Mouse (Mus musculus) lung, embryonic 15.5 days (tissue): ENCODE measurements around the gene Trmt112. TPM values are rescaled to one million over a fixed set of nuclear protein-coding genes. Genes with fewer than 3 reads are reported as not detected.

Source experiments
- ATAC-seq: fragments of 200-750 bp; cut with Nextera tagmentation; 2 replicates; pipeline ENCODE4 v1.8.0; 2017; ENCODE audit warnings: moderate number of reproducible peaks, borderline replicate concordance; ENCODE audit not compliant: low FRiP score, low TSS enrichment; ENCODE audit errors: extremely low read depth
- H3K27ac ChIP-seq: fragments of 300-500 bp; sonication (generic); 2 replicates; pipeline ENCODE4 v1.5.1; 2015; ENCODE audit warnings: moderate library complexity, mild to moderate bottlenecking, inconsistent platforms
- H3K27me3 ChIP-seq: fragments of 300-500 bp; sonication (generic); 2 replicates; pipeline ENCODE4 v1.6.1; 2015; ENCODE audit warnings: inconsistent platforms
- H3K36me3 ChIP-seq: fragments of 300-500 bp; sonication (generic); 2 replicates; pipeline ENCODE4 v1.6.1; 2015; ENCODE audit warnings: inconsistent platforms
- H3K4me1 ChIP-seq: fragments of 300-500 bp; sonication (generic); 2 replicates; pipeline ENCODE4 v1.6.1; 2015; ENCODE audit warnings: inconsistent platforms
- H3K4me2 ChIP-seq: fragments of 300-500 bp; sonication (generic); 2 replicates; pipeline ENCODE4 v1.6.1; 2015; ENCODE audit warnings: inconsistent platforms, mild to moderate bottlenecking, moderate library complexity
- H3K4me3 ChIP-seq: fragments of 300-500 bp; sonication (generic); 2 replicates; pipeline ENCODE4 v1.5.1; 2015; ENCODE audit warnings: mild to moderate bottlenecking, inconsistent platforms
- H3K9ac ChIP-seq: fragments of 300-500 bp; sonication (generic); 2 replicates; pipeline ENCODE4 v1.6.1; 2015; ENCODE audit warnings: inconsistent platforms
- H3K9me3 ChIP-seq: fragments of 300-500 bp; sonication (generic); 2 replicates; pipeline ENCODE4 v1.6.1; 2016; ENCODE audit warnings: inconsistent platforms
- WGBS: fragments of 180-500 bp; shearing (Covaris S2); methylation state at CpG from one replicate; pipeline ENCODE4 v1.1.7; 2015; 5-methylcytosine and 5-hydroxymethylcytosine counted together
- polyA plus RNA-seq: library from polyadenylated mRNA; unstranded; fragments of >200 nt; fragmentation: Nextera tagmentation; extraction: Ambion mirVana; gene quantifications from 2 replicates; pipeline ENCODE4 v1.2.1, GENCODE M21; 2015

The Trmt112 gene
- polyA plus RNA-seq, 1 experiment from 2014 or later: 137 TPM

- 82% methylated on average over 19 of the region's 19 CpGs for WGBS
- ATAC-seq: no peak
- Histone ChIP-seq H3K9ac (peak overlapping the region; percentile 41; the same call in 1 of the 2 replicates), H3K27me3 (no peaks in the 10 kb centered on the region), H3K9me3 (no peaks in the 10 kb centered on the region), H3K27ac (no peak overlapping the region), H3K36me3 (peaks cover 33% of the 10 kb centered on the region), H3K4me1 (peaks cover 26% of the 10 kb centered on the region), H3K4me2 (peak overlapping the region; percentile 71), H3K4me3 (peak overlapping the region; percentile 56)
These were observed 1.9 kb downstream of the Trmt112 start for GRCm38 (mm10) chr19:6911101-6912074.

GRCm38 (mm10) chr19:6912205-6912970, 2.9 kb downstream of the Trmt112 start:
- no peak overlapping the region for H3K9ac ChIP-seq
- no peaks in the 10 kb centered on the region for H3K27me3 ChIP-seq
- no peaks in the 10 kb centered on the region for H3K9me3 ChIP-seq
- 87% methylated on average over 15 of the region's 15 CpGs for WGBS
- H3K4me1 ChIP-seq: peaks cover 25% of the 10 kb centered on the region
- no peak overlapping the region for H3K4me3 ChIP-seq
- H3K4me2 ChIP-seq: no peak overlapping the region
- no peak for ATAC-seq
- no peak overlapping the region for H3K27ac ChIP-seq
- peaks cover 25% of the 10 kb centered on the region for H3K36me3 ChIP-seq

GRCm38 (mm10) chr19:6913036-6913435, 3.5 kb downstream of the Trmt112 start:
- H3K27ac ChIP-seq: no peak overlapping the region
- H3K9ac ChIP-seq: no peak overlapping the region
- 78% methylated on average over 6 of the region's 6 CpGs for WGBS
- ATAC-seq: no peak
- no peak overlapping the region for H3K4me3 ChIP-seq
- peaks cover 19% of the 10 kb centered on the region for H3K4me1 ChIP-seq
- peaks cover 25% of the 10 kb centered on the region for H3K36me3 ChIP-seq
- H3K9me3 ChIP-seq: no peaks in the 10 kb centered on the region
- no peaks in the 10 kb centered on the region for H3K27me3 ChIP-seq
- no peak overlapping the region for H3K4me2 ChIP-seq

GRCm38 (mm10) chr19:6913991-6914390, 4.5 kb downstream of the Trmt112 start:
- H3K36me3 ChIP-seq: peaks cover 25% of the 10 kb centered on the region
- no peak overlapping the region for H3K27ac ChIP-seq
- peaks cover 9% of the 10 kb centered on the region for H3K4me1 ChIP-seq
- no peak overlapping the region for H3K9ac ChIP-seq
- no peak for ATAC-seq
- no peaks in the 10 kb centered on the region for H3K27me3 ChIP-seq
- no peak overlapping the region for H3K4me3 ChIP-seq
- H3K4me2 ChIP-seq: no peak overlapping the region
- no peaks in the 10 kb centered on the region for H3K9me3 ChIP-seq
- WGBS: 67% methylated on average over 11 of the region's 11 CpGs

- peaks cover 25% of the 10 kb centered on the region for H3K36me3 ChIP-seq
- H3K27me3 ChIP-seq: no peaks in the 10 kb centered on the region
- no peak overlapping the region for H3K27ac ChIP-seq
- peaks cover 7% of the 10 kb centered on the region for H3K4me1 ChIP-seq
- 89% methylated on average over 9 of the region's 9 CpGs for WGBS
- H3K4me2 ChIP-seq: no peak overlapping the region
- no peaks in the 10 kb centered on the region for H3K9me3 ChIP-seq
- no peak overlapping the region for H3K4me3 ChIP-seq
- no peak overlapping the region for H3K9ac ChIP-seq
- ATAC-seq: no peak
These were observed 5.0 kb downstream of the Trmt112 start for GRCm38 (mm10) chr19:6914540-6914939.

DNA sequence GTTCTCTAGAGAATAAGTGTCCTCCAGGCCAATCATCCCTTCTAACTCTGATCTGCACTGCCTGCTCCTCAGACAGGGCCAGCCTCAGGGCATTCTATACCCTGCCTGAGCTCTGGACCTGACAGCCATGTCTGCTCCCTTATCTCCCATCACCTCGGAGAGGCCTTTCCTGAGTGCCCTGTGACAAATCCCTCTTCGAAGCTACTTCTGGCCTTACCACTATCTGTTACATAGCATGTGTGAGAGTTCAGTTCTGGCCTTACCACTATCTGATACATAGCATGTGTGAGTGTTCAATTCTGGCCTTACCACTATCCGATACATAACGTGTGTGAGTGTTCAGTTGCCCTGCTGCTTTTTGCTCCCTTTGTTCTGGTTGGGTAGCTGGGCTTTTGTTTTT, 5.8 kb downstream of the Trmt112 start:
- Histone ChIP-seq H3K4me1 (peaks cover 14% of the 10 kb centered on the region), H3K36me3 (peaks cover 25% of the 10 kb centered on the region), H3K4me2 (no peak overlapping the region), H3K27ac (no peak overlapping the region), H3K27me3 (no peaks in the 10 kb centered on the region), H3K4me3 (no peak overlapping the region), H3K9me3 (no peaks in the 10 kb centered on the region), H3K9ac (no peak overlapping the region)
- 65% methylated on average over 4 of the region's 4 CpGs for WGBS
- ATAC-seq: no peak

- Histone ChIP-seq H3K9ac (no peak overlapping the region), H3K27me3 (no peaks in the 10 kb centered on the region), H3K36me3 (peaks cover 19% of the 10 kb centered on the region), H3K4me3 (no peak overlapping the region), H3K4me1 (peaks cover 15% of the 10 kb centered on the region), H3K9me3 (no peaks in the 10 kb centered on the region), H3K27ac (no peak overlapping the region), H3K4me2 (no peak overlapping the region)
- 60% methylated on average over 4 of the region's 4 CpGs for WGBS
- ATAC-seq: no peak
These were observed 7.0 kb downstream of the Trmt112 start for GRCm38 (mm10) chr19:6916496-6916895.

DNA sequence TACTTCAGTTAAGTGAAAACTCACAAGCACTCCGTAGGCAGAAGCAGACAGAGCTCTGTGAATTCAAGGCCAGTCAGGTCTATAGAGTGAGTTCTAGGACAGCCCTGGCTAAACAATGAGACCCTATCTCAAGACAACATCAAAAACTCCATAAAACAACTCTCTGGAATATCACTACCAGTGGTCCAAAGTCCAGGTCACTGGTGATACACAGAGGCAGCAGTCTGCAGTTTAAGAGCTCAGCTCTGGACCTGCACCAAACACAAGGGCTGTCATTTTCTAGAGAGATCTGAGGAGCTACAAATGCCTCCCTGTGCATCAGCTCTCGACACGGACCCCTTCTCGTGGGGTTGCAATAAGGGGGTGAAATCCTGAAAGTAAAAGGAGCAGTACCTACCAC, 8.8 kb downstream of the Trmt112 start:
- no peak for ATAC-seq
- no peak overlapping the region for H3K4me2 ChIP-seq
- H3K4me1 ChIP-seq: peaks cover 20% of the 10 kb centered on the region
- H3K9me3 ChIP-seq: no peaks in the 10 kb centered on the region
- H3K36me3 ChIP-seq: peaks cover 3% of the 10 kb centered on the region; the same call in 1 of the 2 replicates
- WGBS: 77% methylated on average over 4 of the region's 4 CpGs
- no peak overlapping the region for H3K9ac ChIP-seq
- no peak overlapping the region for H3K4me3 ChIP-seq
- no peak overlapping the region for H3K27ac ChIP-seq
- H3K27me3 ChIP-seq: peaks cover 9% of the 10 kb centered on the region

DNA sequence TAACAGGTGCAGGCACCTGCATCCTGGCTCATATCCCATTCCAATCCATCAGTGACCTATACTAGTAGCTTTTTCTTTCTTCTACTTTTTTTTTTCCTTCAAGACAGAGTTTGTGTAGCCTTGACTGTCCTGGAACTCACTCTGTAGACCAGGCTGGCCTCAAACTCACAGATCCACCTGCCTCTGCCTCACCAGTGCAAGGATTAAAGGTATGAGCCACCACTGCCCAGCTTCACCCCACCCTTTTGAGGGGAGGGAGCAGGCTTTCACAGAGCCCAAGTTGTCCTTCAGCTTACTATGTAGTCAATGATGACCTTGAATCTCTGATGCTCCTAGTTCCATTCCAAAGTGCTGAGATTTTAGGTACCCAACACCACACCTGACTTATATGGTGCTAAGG, 9.9 kb downstream of the Trmt112 start:
- Histone ChIP-seq H3K27ac (no peak overlapping the region), H3K36me3 (no peaks in the 10 kb centered on the region), H3K4me2 (no peak overlapping the region), H3K4me1 (peaks cover 20% of the 10 kb centered on the region), H3K4me3 (no peak overlapping the region), H3K27me3 (peaks cover 19% of the 10 kb centered on the region), H3K9me3 (no peaks in the 10 kb centered on the region), H3K9ac (no peak overlapping the region)
- ATAC-seq: no peak

DNA sequence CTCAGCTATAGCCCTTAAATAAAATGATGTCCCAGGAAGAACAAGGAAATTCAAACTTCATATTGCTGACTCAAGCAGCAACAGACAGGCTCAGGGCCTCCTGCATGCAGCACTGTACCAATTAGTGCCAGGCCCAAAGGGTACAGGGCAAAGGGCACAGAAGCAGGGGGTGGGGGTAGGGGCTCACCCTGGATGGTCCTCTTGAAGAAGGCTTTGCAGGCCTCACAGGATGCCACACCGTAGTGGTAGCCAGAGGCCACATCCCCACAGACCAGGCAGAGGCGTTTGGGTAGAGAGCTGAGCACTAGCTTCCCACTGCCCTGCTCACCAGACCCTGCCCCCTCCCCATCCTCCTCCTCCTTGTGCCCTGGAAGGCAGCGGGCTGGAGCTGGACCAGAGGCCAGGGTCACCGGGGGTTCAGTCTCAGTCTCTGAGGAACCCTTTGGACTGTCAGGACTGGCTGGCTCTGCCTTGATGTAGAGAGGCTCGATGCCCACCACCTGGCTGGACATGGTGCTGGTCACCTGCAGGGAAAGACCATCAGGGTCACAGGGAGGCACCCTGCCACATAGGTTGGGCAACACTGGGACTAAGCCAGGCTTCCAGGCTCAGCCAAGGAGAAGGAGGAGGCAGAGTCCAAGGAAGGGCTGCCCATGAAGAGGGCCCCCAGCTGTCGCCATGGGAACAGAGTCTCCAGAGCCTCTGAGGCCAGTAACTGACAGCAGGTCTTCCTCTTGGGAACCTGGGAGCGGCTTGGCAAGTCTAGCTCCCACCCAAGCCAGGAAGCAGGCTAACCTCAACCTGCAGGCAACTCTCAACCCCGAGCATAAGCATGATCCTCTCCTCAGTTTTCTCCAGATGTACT, 10.6 kb downstream of the Trmt112 start:
- Histone ChIP-seq H3K36me3 (no peaks in the 10 kb centered on the region), H3K9ac (peak overlapping the region; percentile 70), H3K27ac (peak overlapping the region; percentile 79; the same call in 1 of the 2 replicates)

More for the DNA sequence above, 10.6 kb downstream of the Trmt112 start:
- Histone ChIP-seq H3K4me3 (peak overlapping the region; percentile 82), H3K27me3 (peaks cover 26% of the 10 kb centered on the region), H3K4me1 (peaks cover 27% of the 10 kb centered on the region), H3K4me2 (peak overlapping the region; percentile 76), H3K9me3 (no peaks in the 10 kb centered on the region)
- WGBS: 37% methylated on average over 7 of the region's 8 CpGs
- ATAC-seq: no peak
